Mouse (Mus musculus) stomach, postnatal 0 days (tissue): ENCODE data around the gene Ppp1cb.

Source experiments
- CTCF ChIP-seq: IDR thresholded peaks from 2 replicates; pipeline ENCODE4 v1.5.1; 2016; ENCODE audit warnings: antibody characterized with exemption, low read depth, mild to moderate bottlenecking, moderate library complexity
- EP300 ChIP-seq: optimal IDR thresholded peaks from 2 replicates; pipeline ENCODE3; 2016; ENCODE audit warnings: antibody characterized with exemption

DNA sequence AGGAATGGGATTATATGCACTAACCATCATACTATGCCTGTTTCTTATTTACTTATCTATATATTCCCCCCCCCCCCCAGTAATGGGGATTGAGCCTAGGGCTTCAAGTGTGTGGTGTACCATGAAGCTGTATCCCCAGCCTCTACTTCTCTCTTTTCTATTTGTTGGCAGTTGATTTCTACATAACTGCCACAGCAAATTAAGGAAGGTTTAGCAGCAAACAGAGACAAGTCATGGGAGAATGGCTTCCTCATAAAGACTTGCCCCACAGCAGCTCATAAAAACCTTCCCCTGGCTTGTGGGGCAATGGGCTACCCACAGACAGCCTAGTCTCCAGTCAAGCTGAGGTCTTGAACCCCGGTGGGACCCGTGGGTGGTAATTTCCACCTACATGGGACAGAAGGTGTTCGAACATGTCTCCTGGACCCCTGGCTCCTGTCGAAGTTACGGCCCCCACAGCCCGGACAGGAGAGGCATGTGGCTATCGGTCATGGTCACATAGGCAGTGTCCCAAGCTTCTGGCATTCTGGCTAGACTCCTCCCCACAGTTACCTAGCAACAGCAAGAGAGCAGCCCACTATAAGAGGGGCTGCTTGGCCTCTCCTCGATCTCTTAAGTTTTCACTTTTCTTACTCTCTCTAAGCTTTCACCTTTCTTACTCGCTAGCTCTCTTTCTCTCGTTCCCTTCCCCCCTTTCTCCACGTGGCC is 35.1 kb upstream of the Ppp1cb start:
- no peak for TF ChIP-seq CTCF
- TF ChIP-seq EP300, result no peak
